Mouse (Mus musculus): Measurements from ENCODE around the gene Cryaa. TPM values are rescaled to one million over a fixed set of nuclear protein-coding genes. Genes with fewer than 3 reads are reported as not detected.

Cryaa gene
- not detected in 2 replicates for polyA plus RNA-seq (2012; rRNA removed)

GRCm38 (mm10) chr17:31677507-31677906 lies at the start of gene Cryaa:
Gene Cryaa (plus strand): TSS chr17:31677807.
- DNase-seq (ENCODE audit: low read depth): no peak

GRCm38 (mm10) chr17:31627961-31628360 lies 49.6 kb upstream of the Cryaa start:
- DNase-seq (ENCODE audit: low read depth): no peak

- no peak for DNase-seq (ENCODE audit: low read depth)
Observed at GRCm38 (mm10) chr17:31631081-31631800, 46.4 kb upstream of the Cryaa start.

GRCm38 (mm10) chr17:31633007-31633406 lies 44.6 kb upstream of the Cryaa start:
- DNase-seq (ENCODE audit: low read depth): no peak

- no peak for DNase-seq (ENCODE audit: low read depth)
Observed at GRCm38 (mm10) chr17:31634896-31635295, 42.7 kb upstream of the Cryaa start.

- DNase-seq (ENCODE audit: low read depth): no peak
Observed at GRCm38 (mm10) chr17:31635781-31636180, 41.8 kb upstream of the Cryaa start.

- DNase-seq (ENCODE audit: low read depth): no peak
Observed at GRCm38 (mm10) chr17:31636277-31636941, 41.2 kb upstream of the Cryaa start.

GRCm38 (mm10) chr17:31636942-31637811 lies 40.4 kb upstream of the Cryaa start, which contains the start of gene Cbs:
Gene Cbs (minus strand): TSS chr17:31637238.
- DNase-seq (ENCODE audit: low read depth): no peak

- no peak for DNase-seq (ENCODE audit: low read depth)
Observed at GRCm38 (mm10) chr17:31637866-31638570, 39.6 kb upstream of the Cryaa start.

- no peak for DNase-seq (ENCODE audit: low read depth)
Observed at GRCm38 (mm10) chr17:31639651-31640050, 38.0 kb upstream of the Cryaa start.

GRCm38 (mm10) chr17:31642331-31642730 lies 35.3 kb upstream of the Cryaa start:
- no peak for DNase-seq (ENCODE audit: low read depth)

- no peak for DNase-seq (ENCODE audit: low read depth)
Observed at GRCm38 (mm10) chr17:31642913-31643312, 34.7 kb upstream of the Cryaa start.

GRCm38 (mm10) chr17:31646199-31647002 lies 31.2 kb upstream of the Cryaa start:
- no peak for DNase-seq (ENCODE audit: low read depth)

- no peak for DNase-seq (ENCODE audit: low read depth)
Observed at GRCm38 (mm10) chr17:31652152-31652551, 25.5 kb upstream of the Cryaa start.

- no peak for DNase-seq (ENCODE audit: low read depth)
Observed at GRCm38 (mm10) chr17:31653277-31653676, 24.3 kb upstream of the Cryaa start.

- DNase-seq (ENCODE audit: low read depth): no peak
Observed at GRCm38 (mm10) chr17:31655366-31655765, 22.2 kb upstream of the Cryaa start.

- DNase-seq (ENCODE audit: low read depth): no peak
Observed at GRCm38 (mm10) chr17:31656682-31657081, 20.9 kb upstream of the Cryaa start.

GRCm38 (mm10) chr17:31657141-31657983 lies 20.2 kb upstream of the Cryaa start:
- no peak for DNase-seq (ENCODE audit: low read depth)

GRCm38 (mm10) chr17:31658136-31658467 lies 19.5 kb upstream of the Cryaa start:
- no peak for DNase-seq (ENCODE audit: low read depth)

All from gonadal fat pad, adult 2 months (tissue).